Mouse (Mus musculus): ENCODE data around the gene Skida1. TPM values are rescaled to one million over a fixed set of nuclear protein-coding genes. Genes with fewer than 3 reads are reported as not detected.

Skida1 gene
- total RNA-seq, 1 experiment from 2014 or later, result 0.23 TPM

GRCm38 (mm10) chr2:18045143-18045780 is 3.6 kb downstream of the Skida1 start:
- ATAC-seq (ENCODE audit: extremely low read depth, insufficient number of reproducible peaks, low FRiP score, poor library complexity, severe bottlenecking), result no peak

- ATAC-seq (ENCODE audit: extremely low read depth, insufficient number of reproducible peaks, low FRiP score, poor library complexity, severe bottlenecking), result no peak
Measured at GRCm38 (mm10) chr2:18041199-18041885, 7.5 kb downstream of the Skida1 start.

DNA sequence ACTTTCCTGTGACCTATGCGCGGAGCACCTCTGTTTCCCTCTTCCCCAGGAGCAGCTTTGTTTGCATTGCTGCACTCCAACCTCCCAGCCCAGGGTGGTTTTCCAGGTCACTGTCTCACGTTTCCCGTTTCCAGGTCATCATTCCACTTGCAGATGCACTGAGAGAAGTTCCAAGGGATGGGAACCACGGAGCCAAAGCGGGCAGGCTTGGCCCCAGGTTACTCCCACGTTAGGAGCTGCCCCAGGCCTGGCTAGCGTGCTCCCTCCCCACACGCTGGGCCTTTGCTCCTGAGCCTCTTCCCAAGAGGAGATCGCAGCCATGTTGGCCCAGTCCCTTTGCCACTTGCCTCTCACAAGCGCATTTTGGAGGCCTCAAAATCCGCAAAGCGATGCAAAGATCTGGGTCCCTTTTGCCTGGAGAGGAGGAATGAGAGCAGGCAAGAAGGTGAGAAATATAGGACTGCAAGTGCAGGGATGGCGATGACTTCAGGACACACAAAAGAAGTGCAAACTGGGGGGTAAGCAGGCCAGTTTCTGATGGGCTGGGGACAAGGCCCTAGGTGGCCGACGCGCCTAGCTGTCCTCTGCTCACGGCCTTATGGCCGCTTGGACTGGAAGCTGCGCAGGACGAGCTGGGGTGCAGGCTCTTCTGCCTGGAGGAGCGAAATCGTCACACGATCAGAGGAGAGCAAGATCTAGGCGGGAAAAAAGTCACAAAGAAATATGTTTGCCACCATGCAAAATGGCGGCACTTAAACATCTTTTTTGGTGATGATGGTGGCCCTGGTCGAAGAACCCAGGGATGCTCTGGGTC is 8.3 kb downstream of the Skida1 start:
- ATAC-seq (ENCODE audit: extremely low read depth, insufficient number of reproducible peaks, low FRiP score, poor library complexity, severe bottlenecking), result no peak

- no peak for ATAC-seq (ENCODE audit: extremely low read depth, insufficient number of reproducible peaks, low FRiP score, poor library complexity, severe bottlenecking)
Measured at GRCm38 (mm10) chr2:18039566-18040290, 9.1 kb downstream of the Skida1 start.

- ATAC-seq (ENCODE audit: extremely low read depth, insufficient number of reproducible peaks, low FRiP score, poor library complexity, severe bottlenecking), result no peak
Measured at GRCm38 (mm10) chr2:18038895-18039371, 9.9 kb downstream of the Skida1 start.

- ATAC-seq (ENCODE audit: extremely low read depth, insufficient number of reproducible peaks, low FRiP score, poor library complexity, severe bottlenecking), result no peak
Measured at GRCm38 (mm10) chr2:18038141-18038752, 10.6 kb downstream of the Skida1 start.

DNA sequence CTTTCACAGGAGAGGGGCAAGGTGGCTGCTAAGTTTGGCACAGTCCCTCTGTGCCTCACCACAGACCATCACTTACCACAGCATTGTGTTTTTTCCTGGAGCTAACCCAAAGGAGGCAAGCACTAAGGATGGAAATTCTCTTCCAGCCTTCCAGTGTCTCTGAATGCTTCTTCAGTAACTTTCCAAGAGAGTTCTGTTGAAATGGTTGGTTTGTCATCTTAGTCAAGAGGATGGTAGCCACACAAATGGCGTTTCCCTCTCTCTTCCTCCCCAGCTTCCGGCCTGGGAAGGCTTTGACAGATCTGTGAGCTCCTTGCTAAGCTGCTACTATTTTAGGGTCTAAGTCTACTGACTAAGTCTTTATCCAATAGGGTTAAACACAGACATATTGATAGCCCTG is 11.4 kb downstream of the Skida1 start, which contains the start of gene A930004D18Rik:
A930004D18Rik (minus strand) TSS at position 247 of the 400 bp plus-strand sequence.
- ATAC-seq (ENCODE audit: extremely low read depth, insufficient number of reproducible peaks, low FRiP score, poor library complexity, severe bottlenecking), result no peak

- no peak for ATAC-seq (ENCODE audit: extremely low read depth, insufficient number of reproducible peaks, low FRiP score, poor library complexity, severe bottlenecking)
Measured at GRCm38 (mm10) chr2:18034371-18035250, 14.2 kb downstream of the Skida1 start.

- no peak for ATAC-seq (ENCODE audit: extremely low read depth, insufficient number of reproducible peaks, low FRiP score, poor library complexity, severe bottlenecking)
Measured at GRCm38 (mm10) chr2:18033166-18034108, 15.4 kb downstream of the Skida1 start.

- no peak for ATAC-seq (ENCODE audit: extremely low read depth, insufficient number of reproducible peaks, low FRiP score, poor library complexity, severe bottlenecking)
Measured at GRCm38 (mm10) chr2:18032538-18032895, 16.3 kb downstream of the Skida1 start.

GRCm38 (mm10) chr2:18031831-18032537 is 16.9 kb downstream of the Skida1 start:
- no peak for ATAC-seq (ENCODE audit: extremely low read depth, insufficient number of reproducible peaks, low FRiP score, poor library complexity, severe bottlenecking)

- no peak for ATAC-seq (ENCODE audit: extremely low read depth, insufficient number of reproducible peaks, low FRiP score, poor library complexity, severe bottlenecking)
Measured at GRCm38 (mm10) chr2:18031271-18031821, 17.5 kb downstream of the Skida1 start.

- no peak for ATAC-seq (ENCODE audit: extremely low read depth, insufficient number of reproducible peaks, low FRiP score, poor library complexity, severe bottlenecking)
Measured at GRCm38 (mm10) chr2:18030581-18030980, 18.3 kb downstream of the Skida1 start.

- ATAC-seq (ENCODE audit: extremely low read depth, insufficient number of reproducible peaks, low FRiP score, poor library complexity, severe bottlenecking), result no peak
Measured at GRCm38 (mm10) chr2:18029656-18030055, 19.2 kb downstream of the Skida1 start.

- peak; percentile 27 for ATAC-seq (ENCODE audit: extremely low read depth, insufficient number of reproducible peaks, low FRiP score, poor library complexity, severe bottlenecking)
Measured at GRCm38 (mm10) chr2:18028140-18029021, 20.5 kb downstream of the Skida1 start.
